Mouse (Mus musculus) thymus, postnatal 25 days (tissue): ENCODE measurements at regions not wholly inside any gene's neighbourhood (a gene's known extent, or its start where the extent isn't known, plus 50 kb on each side); places are given as distances from the start of the nearest gene placed in this dataset.
"Not testable (repeated sequence)": the region's sequence is repeated elsewhere in the genome, so short reads cannot be mapped to it uniquely, and the experiment has no call there.

Experiments used
- DNase-seq: peaks from one replicate; pipeline ENCODE4 v3.0.0; 2022

- DNase-seq: no peak
Measured at GRCm38 (mm10) chr9:32947221-32947620, 311.2 kb downstream of the Ets1 start.

GRCm38 (mm10) chr9:32949036-32949435, 313.0 kb downstream of the Ets1 start:
- no peak for DNase-seq

DNA sequence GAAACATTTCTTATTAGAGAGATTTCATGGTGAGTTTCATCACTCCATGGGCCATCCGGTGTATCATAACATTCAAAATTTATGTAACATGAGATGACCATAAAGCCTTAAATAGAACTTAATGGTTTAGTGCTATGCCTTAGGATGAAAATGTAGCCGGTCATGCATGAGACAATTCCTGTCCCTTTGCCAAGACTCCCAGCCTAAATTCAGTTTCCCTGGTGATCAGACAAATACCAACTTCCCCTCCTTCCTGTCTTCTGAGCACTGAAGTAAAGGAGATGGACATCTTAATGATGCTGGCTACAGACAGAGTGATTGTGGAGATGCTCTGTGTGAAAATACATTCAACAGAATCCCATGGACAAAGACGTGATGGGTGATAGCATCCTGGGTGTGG, 322.7 kb downstream of the Ets1 start:
- no peak for DNase-seq

DNA sequence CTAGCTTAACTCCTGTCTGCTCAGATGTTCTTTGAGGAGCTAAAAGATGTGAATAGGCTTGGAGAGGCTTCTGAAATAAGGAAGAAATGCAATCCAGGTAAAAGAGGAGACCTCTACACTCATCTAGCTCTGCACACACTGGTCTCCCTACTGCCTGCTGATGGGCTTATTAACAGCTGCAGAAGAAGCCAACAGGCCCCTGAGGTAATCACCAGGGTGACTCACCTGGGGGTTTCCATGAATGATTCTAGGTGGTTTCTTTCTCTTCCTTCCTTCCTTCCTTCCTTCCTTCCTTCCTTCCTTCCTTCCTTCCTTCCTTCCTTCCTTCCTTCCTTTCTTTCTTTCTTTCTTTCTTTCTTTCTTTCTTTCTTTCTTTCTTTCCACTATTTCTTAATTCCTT, 323.4 kb downstream of the Ets1 start:
- not testable (repeated sequence) for DNase-seq

DNA sequence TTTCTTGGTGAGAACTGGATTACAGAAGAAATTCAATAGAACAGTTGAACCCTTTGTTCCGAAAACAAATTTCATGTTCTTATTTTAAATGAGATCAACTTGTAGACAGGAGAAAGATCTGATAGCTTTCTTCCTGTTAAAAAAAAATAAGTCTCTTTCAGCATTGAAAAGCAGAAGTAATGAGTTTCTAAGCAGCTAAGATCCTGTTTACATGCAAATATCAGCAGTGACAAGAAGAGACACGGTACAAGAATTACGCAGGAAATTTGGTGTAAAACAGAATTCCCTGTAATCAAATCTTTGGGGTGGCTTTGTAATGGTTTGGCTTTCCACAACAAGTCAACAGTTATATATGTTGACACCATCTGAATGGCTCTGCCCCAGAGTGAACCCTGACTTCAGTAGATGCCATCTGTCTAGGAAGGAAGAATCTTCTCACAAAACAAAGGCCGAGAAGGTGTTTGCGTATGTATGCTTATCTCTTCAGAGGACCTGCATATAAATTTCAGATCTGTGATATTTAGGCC, 326.7 kb downstream of the Ets1 start:
- no peak for DNase-seq

GRCm38 (mm10) chr9:32968446-32968845, 332.4 kb downstream of the Ets1 start:
- DNase-seq: no peak

- DNase-seq: no peak
Measured at GRCm38 (mm10) chr9:32971421-32971820, 335.4 kb downstream of the Ets1 start.

GRCm38 (mm10) chr9:32971926-32972325, 335.9 kb downstream of the Ets1 start:
- DNase-seq: no peak

GRCm38 (mm10) chr9:32972431-32973052, 336.5 kb downstream of the Ets1 start:
- DNase-seq: no peak

- DNase-seq: no peak
Measured at GRCm38 (mm10) chr9:32977732-32978131, 341.7 kb downstream of the Ets1 start.

DNA sequence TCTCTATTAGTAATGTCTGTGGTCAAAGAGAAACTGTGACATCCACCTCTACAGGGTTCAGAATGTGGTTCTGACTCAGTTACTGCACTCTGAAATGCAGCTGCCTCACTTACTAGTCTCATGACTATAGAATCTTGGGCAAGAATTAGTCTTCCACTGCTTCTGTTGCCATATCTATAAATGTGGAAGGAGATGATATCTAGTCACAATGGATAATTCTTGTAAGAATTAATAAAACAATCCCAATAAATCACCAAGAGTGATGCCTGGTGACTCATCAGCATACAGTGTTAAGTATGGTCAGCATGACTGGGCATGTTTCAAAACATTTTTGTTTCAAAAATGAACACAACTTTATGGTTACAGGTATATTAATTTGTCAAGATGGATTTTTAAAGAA, 344.8 kb downstream of the Ets1 start:
- DNase-seq: no peak

GRCm38 (mm10) chr9:32983182-32983581, 347.2 kb downstream of the Ets1 start:
- no peak for DNase-seq

DNA sequence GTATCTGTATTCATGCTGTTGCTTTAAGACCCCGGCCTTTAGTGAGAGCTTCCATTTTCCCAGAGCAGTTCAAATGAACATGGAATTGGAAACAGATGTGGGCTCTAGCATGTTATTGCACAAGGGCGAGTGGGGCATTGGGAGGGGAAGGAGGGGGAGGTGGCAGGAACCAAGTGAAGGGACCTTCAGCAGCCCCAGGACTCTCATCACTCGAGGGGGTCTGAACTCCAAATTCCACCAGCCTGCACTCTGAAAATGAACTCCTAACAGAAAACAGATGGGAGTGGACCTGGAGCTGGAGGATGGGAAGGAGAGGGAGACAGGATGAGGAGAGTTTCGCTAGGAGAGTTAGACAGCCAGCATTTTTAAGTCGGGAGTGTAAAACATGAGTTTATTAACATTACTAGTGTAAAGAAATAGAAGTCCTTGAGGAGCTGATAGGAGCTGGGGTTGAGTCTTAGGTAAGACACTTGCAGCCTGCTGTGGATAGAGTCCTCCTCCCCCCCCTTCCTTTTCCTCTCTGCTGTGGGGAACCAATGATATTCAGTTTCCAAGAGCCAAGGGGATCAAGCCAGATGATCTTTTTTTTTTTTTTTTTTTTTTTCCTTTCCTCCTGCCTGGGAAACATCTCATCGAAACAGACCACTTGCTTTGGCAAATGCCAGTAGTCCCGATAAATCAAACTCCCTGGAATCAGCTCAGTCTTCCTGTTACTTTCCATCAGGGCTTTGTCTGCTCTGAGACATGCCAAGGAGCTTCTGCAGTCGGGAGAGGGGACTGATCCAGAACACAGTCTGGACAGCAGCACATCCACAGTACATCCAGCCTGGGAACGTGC, 351.0 kb downstream of the Ets1 start:
- no peak for DNase-seq

DNA sequence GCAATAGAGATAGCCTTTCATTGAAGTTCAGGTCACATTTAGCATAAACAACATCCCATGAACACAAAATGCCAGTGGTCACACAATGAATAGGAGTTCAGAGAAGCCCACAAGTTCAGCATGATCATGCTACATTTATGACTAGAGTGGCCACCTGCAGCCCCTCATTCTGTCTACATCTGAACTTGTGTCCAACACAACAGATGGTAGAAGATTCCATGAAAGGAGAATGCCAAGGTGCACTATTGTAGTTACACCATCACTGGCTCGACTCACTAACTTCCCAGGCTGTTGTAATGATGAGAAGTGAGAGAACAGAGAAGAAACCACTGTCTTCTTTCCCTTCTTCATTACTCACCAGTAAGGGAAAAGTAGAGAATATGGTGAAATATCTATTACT, 353.0 kb downstream of the Ets1 start:
- DNase-seq: no peak

- DNase-seq: no peak
Measured at GRCm38 (mm10) chr9:32998323-32998722, 362.3 kb downstream of the Ets1 start.

DNA sequence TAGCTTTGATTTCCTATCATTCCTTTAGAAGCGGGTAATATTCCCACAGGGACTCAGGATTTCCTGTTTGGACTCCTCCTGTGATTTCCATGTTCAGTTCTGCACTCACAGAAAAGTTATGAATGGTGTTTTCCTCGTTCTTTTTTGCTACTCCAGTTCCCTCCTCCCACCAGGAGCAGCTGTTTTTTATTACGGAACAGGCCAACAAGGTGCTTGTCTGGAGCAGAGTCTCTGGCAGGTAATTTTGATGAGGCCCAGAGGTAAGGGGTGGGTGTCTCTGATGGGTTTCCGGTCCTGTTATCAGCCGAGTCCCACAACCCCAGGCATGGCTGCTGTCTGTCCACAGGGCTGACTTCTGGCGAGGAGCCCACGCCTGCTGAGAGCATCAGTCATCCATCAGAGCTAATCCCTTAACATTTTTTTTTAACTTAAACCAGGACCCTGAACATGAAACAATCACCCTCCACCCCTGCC, 364.7 kb downstream of the Ets1 start:
- no peak for DNase-seq

- DNase-seq: no peak
Measured at GRCm38 (mm10) chr9:33001165-33001949, 365.3 kb downstream of the Ets1 start.

DNA sequence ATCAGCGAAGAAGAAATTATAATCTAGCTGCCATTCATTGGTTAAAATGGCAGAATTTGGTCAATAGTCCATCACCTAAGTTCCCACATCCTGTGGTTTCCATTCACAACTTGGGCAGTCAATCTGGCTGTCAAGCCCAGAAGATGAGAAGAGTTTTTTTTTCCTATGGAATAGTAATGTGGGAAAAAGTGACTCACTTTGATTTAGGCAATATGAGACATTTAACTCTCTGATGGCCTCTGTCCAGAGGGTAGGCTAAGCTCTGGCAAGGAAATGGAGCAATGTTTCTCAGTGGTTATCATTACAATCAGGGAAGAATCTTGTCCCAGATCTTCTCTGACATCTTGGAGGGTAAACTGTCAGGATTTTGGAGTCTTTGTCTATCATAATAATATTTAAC, 367.9 kb downstream of the Ets1 start:
- DNase-seq: no peak

- peak; percentile 23 for DNase-seq
Measured at GRCm38 (mm10) chr9:33004536-33004935, 368.5 kb downstream of the Ets1 start.

GRCm38 (mm10) chr9:33007456-33008063, 371.5 kb downstream of the Ets1 start:
- no peak for DNase-seq

GRCm38 (mm10) chr9:33011241-33011640, 375.2 kb downstream of the Ets1 start:
- DNase-seq: no peak

GRCm38 (mm10) chr9:33035401-33035800, 399.4 kb downstream of the Ets1 start:
- DNase-seq: no peak

GRCm38 (mm10) chr9:33039221-33039790, 403.3 kb downstream of the Ets1 start:
- DNase-seq: no peak
